Mouse (Mus musculus) c-Kit-negative CD71-positive TER-119-positive erythroid progenitor cells, embryonic 14.5 days (primary cell): Measurements from ENCODE around the gene Sik3.

Source experiments
- DNase-seq: peaks from one replicate; pipeline ENCODE4 v3.0.0-alpha.2; 2013; ENCODE audit warnings: low read depth, low spot score

Gene Sik3

GRCm38 (mm10) chr9:46012091-46013008, at the start of gene Sik3, which contains the start of gene Pafah1b2:
Sik3 (plus strand) TSS chr9:46012820.
Pafah1b2 (minus strand) TSS chr9:46012690.
- peak; percentile 63 for DNase-seq

- DNase-seq: no peak
These were observed 49.0 kb upstream of the Sik3 start for GRCm38 (mm10) chr9:45963577-45963976.

GRCm38 (mm10) chr9:45976884-45977283, 35.7 kb upstream of the Sik3 start:
- no peak for DNase-seq

- no peak for DNase-seq
These were observed 32.8 kb upstream of the Sik3 start for GRCm38 (mm10) chr9:45979778-45980177.

- no peak for DNase-seq
These were observed 32.0 kb upstream of the Sik3 start for GRCm38 (mm10) chr9:45980611-45981010.

- DNase-seq: no peak
These were observed 31.3 kb upstream of the Sik3 start for GRCm38 (mm10) chr9:45981331-45981730.

- peak; percentile 38 for DNase-seq
These were observed 28.8 kb upstream of the Sik3 start for GRCm38 (mm10) chr9:45983676-45984408.

GRCm38 (mm10) chr9:45984409-45985228, 28.0 kb upstream of the Sik3 start:
- DNase-seq: peak; percentile 83

GRCm38 (mm10) chr9:45985229-45985567, 27.4 kb upstream of the Sik3 start:
- DNase-seq: peak; percentile 40

- DNase-seq: no peak
These were observed 13.6 kb upstream of the Sik3 start for GRCm38 (mm10) chr9:45999009-45999408.

- DNase-seq: peak; percentile 53
These were observed 8.9 kb upstream of the Sik3 start for GRCm38 (mm10) chr9:46003729-46004128.

- DNase-seq: no peak
These were observed 8.1 kb upstream of the Sik3 start for GRCm38 (mm10) chr9:46004529-46004928.

GRCm38 (mm10) chr9:46006224-46006623, 6.4 kb upstream of the Sik3 start:
- no peak for DNase-seq

GRCm38 (mm10) chr9:46008931-46009668, 3.5 kb upstream of the Sik3 start:
- no peak for DNase-seq

GRCm38 (mm10) chr9:46009669-46009983, 3.0 kb upstream of the Sik3 start:
- DNase-seq: no peak

- no peak for DNase-seq
These were observed 1.3 kb upstream of the Sik3 start for GRCm38 (mm10) chr9:46011094-46011970.

- no peak for DNase-seq
These were observed 478 bp downstream of the Sik3 start for GRCm38 (mm10) chr9:46013009-46013586.

- DNase-seq: no peak
These were observed 996 bp downstream of the Sik3 start for GRCm38 (mm10) chr9:46013616-46014015.

GRCm38 (mm10) chr9:46014251-46014681, 1.6 kb downstream of the Sik3 start:
- DNase-seq: no peak

- DNase-seq: no peak
These were observed 2.5 kb downstream of the Sik3 start for GRCm38 (mm10) chr9:46015081-46015551.
